Mouse (Mus musculus) left cerebral cortex, postnatal 36 days (tissue): ENCODE data around the gene Gm28308. TPM values are rescaled to one million over a fixed set of nuclear protein-coding genes. Genes with fewer than 3 reads are reported as not detected.

Experiments
- DNase-seq, 2 experiments: peaks; one replicate each; pipeline ENCODE4 v3.0.0; 2021 to 2022; ENCODE audit warnings: low spot score in 2 of 2, mixed read lengths in 1 of 2
- intact Hi-C: fragments of 180-260 bp; cut with DNase I; formaldehyde crosslinking; loops from one replicate; pipeline ENCODE4 v1.15.1; 2025
- total RNA-seq, 2 experiments: library from RNA; stranded (reverse); gene quantifications; 2 replicates each; pipeline ENCODE4 v1.2.3; 2021

Gene Gm28308
- total RNA-seq, 2 experiments from 2014 or later: not detected

DNA sequence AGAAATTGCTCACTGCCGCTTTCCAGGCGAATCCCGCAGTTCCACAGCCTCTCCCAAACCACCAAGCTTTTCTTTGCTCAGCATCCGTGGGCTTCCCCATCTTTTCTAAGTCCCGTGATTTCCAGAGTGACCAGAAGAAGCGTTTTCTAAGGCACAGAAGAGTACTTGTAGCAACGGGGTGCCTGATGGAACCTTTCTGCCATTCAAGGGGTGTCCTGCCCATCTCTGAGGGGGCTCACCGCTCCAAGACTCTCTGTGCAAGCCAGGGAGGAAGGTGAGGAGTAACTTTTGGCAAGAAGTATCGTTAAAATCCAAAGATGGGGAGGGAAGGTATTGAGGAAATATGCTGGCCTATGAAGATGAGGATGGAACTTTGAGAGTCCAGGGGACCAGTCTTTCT is 35.3 kb downstream of the Gm28308 start:
- DNase-seq: no peak
- intact Hi-C loops: no loop called here

DNA sequence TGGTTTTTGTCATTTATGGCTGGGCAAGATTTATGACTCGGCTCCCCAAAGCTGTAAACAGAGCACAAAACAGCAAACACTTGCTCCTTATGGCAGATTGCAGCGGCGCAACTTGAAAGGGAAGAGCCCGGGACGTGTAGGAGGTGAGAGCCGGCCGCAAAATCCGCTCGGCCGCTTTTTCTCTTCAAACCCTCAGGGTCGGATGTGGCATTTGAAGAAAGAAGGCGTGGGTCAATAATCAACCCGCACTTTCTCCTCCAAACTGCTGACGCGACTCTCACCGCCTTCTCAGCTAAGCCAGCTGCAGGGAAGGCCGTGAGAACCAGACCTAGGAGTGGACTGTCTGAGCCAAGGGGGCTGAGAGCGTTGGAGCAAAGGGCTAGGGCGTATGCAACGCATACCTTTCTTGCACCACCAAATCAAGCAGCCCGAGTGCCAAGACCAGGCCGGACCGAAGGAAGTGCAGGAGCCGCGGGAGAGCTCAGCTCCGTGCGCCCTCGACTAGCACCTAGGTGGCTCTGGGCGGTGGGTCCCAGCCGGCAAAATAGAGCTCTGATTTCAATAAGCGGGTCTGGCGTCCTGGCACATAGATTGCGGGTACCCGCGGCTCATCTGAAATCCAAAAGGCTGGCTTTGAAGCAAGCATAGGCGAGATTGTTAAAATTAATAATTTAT is 35.9 kb downstream of the Gm28308 start, which contains the start of gene 5730596B20Rik:
Gene 5730596B20Rik, plus strand, starts transcription at position 438 of the 675 bp plus-strand sequence.
- intact Hi-C loops: no loop called here

DNA sequence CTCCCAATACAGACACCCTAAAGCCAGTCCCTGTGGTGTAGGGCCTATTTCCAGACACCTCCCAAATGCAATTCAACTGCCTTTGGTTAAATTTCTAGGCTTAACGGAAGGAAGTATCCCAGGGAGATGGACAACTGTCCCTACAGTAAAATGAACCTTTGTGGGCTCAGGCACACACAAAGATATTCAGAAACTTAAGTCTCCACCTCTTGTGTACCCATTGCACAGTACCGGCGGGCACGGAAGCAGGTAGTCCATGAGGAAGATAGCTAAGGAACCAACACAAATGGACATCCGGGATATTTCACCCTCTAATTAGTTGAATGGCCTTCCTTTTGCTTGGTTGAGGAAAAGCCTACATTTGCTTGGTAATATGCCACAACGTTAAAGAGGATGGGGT is 36.7 kb downstream of the Gm28308 start:
- DNase-seq: no peak
- intact Hi-C loops: no loop called here

More for the DNA sequence above, 35.9 kb downstream of the Gm28308 start, which contains the start of gene 5730596B20Rik:
- DNase-seq: no peak

DNA sequence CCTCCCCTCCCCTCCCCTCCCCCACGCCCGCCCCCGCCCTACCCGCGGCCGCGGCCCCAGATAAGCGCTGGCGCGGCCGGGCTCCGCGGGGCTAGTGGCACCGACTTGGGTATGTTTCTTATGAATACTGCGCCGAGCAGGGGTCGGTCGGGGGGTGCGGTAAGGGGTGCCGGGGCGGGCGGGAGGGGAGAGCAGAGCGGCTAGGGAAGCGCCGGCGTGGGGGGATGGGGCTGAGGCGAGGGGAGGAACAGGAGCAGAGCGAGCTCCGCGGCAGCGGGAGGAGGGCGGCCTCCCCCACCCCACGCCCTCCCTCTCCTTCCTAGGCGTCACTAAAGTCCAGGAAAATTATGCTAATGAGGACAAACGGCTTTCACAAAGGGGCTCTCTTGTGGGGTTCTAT is 37.3 kb downstream of the Gm28308 start:
- intact Hi-C loops: no loop called here

DNA sequence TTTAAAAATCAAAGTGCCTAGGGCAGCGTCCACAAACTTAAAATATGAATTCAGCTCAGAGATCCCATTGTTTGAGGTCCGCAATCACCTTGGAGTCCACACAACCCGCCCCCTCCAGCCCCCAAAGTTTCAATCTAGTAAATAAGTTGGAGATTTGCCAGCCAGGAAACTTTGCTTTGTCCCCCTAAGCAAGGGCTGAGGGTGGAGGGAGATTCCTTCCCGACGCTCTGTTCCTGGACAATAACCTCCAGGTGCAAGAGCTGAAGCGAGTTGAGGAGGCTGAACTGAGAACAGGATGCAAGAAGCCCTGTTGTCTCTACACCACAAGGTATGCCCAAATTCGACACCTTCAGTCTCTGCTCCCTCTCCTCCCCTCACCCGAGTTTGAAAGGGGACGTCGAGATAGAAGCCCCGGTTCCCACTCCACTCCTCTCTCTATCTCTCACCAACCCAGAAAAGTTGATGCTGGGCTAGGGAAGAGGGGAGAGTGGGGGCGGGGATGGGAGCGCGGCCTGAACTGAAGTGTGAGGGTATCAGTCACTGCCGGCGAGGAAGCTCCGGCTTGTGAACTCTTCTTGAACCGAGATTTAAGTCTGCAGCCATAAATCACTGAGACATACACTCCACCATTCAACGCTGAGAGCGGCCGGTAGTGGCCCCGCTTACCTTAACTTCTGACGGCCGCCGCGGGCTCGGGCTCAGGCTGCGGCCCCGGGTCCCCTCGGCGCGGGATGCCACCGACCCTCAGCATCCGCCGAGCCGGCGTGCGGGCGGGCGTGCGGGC is 38.0 kb downstream of the Gm28308 start:
- intact Hi-C loops: no loop called here
- no peak for DNase-seq

More for the DNA sequence above, 37.3 kb downstream of the Gm28308 start:
- DNase-seq: no peak

DNA sequence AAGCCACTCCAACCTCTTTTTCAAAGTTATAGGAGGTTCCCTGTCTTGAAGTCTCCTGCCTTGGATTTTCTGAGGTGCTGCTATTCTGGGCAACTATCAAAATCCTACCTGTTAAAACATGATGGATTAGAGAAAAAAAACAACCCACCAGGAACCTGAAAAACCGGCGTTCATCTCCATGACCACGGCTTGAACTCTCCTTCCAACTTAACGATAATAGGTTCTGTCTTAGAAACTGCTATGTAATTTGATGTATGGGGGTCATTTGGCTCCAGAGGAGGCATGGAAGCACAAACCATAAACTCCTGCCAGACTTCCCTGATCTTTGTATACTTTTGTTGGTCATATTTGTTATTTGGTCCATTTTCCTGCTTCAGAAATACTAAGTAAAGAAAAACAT is 39.5 kb downstream of the Gm28308 start:
- intact Hi-C loops: no loop called here
- no peak for DNase-seq

DNA sequence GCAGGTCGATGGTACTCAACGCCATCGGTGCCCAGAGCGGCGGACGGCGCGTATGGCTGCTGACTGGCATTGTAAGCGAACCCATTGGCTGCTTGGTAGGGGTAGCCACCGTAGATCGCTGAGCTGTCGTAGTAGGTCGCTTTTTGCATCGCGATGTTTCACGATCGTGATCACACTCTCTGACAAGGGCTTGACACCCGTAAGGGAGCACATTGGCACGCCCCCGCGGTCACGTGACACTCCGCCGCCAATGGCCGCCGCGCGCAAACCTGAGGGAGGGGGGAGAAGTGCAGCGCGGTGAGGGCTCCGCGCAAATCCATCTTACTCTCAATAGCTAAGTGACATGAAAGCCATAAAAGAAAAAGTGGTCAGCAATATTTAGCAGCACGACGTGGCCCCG is 40.6 kb downstream of the Gm28308 start:
- intact Hi-C loops: no loop called here
- DNase-seq: no peak

DNA sequence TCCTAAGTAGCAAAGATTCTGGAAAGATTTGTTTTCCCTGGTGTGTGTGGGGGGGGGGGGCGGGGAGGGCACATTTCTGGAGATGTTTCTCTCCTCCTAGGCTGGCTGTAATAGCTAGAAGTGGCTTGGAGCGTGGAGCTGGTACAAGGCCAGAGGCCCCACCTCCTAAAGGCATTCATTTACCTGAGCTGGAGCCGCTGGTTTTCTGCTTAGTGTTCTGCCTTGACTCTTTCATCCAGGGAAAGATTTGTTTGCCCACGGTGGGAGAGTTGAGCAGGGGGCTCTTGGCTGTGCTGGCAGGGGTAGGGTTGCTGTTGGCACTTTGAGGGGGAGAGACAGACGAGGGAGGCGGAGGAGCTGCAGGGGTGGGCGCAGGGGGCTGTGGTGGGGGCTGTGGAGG is 41.2 kb downstream of the Gm28308 start:
- intact Hi-C loops: no loop called here

DNA sequence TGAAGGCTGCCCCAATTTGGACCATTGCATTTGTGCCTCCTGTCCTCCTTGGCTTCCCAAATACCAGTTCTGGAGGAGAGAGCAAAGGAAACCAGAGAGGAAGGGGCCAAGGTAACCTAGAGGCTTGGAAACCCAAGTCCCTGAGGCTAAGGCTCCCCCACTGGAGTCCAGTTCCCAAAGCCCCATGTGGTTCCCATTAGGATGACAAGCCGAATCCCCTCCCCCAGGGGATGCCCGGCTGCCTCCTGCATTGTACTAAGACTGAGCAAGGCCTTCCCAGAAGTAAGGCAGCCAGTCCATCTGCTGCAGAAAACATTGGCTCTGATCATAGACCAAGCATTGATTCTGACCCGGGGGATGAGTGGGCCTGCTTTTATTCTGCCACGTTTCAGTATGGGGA is 41.8 kb downstream of the Gm28308 start:
- no peak for DNase-seq
- intact Hi-C loops: no loop called here

More for the DNA sequence above, 41.2 kb downstream of the Gm28308 start:
- DNase-seq: no peak

DNA sequence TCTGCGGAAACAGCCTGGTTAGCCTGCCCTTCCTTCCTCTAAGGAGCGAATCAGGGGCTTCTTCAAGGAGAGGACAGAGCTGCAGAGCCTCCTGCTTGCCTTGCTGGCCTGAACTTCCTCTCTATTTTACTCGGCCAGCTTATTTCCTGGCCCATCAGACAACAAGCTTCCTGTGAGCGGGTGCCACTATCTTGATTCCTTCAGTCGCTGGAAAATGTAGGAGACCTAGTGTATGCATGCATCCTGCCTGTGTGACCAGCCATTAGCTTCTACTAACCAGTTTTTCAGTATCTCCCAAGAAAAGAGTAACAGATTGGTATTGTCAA is 42.3 kb downstream of the Gm28308 start:
- intact Hi-C loops: no loop called here
- DNase-seq: no peak

DNA sequence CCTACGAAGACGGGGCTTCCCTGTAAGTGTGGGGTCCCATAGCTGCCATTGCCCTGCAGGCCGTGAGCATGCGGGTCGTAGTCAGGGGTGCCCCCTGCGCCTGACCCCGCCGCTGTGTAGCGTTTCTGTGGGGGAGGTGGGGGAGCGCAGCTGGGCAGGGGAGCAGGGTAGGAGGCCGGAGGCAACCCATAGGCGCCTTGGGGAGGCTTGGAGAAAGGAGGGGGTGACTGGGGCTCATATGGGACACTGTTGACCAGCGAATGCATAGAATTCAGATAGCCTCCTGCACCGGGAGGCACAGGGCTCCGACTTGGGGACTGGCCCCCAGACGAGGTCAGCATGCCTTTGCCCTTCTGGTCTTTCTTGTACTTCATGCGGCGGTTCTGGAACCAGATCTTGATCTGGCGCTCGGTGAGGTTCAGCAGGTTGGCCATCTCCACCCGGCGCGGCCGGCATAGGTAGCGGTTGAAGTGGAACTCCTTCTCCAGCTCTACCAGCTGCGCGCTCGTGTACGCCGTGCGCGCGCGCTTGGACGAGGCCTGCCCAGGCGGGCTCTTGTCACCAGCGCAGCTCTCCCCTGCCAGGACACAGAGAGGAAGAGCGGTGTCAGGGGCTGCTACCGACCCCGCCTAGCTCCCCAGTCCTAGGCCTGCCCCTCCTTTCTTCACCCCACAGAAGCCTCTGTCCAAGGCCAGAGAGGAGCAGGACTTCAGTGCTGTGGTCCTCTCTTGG is 42.8 kb downstream of the Gm28308 start:
- intact Hi-C loops: no loop called here

DNA sequence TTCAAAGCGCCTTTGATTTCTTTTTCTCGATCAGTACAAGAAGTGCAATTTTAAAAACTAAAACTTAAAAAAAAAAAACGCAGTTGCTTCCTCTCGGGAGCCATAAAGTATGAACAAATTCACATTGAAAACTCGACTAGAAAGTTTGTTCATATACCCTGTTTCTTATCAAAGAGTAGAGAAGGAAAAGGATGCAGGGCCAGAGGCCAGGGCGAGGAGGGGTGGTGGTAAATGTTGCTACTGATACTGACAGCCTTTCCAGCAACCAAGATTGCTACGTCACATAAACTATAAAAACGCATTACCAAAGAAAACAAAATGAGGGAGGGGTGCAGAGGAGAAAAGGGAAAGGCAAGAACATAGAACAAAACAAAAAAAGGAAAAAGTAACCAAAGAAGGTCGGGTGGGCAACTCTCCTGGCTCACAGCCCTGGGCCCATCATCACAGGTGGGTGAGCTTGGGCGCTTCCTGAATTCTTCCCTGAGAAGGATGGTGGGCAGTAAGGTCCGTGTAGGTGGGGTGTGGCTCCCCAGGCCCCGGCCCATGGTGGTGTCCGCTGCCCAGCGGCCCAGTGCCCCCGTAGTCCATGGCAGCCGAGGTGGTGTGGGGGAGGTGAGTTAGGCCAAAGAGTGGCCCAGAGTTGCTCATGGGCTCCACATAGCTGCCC is 43.5 kb downstream of the Gm28308 start:
- intact Hi-C loops: loop anchor here (5.0 kb wide), 1 partner anchor 33 kb away; the partner anchor contains the start of gene Hoxa5
- DNase-seq: no peak

More for the DNA sequence above, 42.8 kb downstream of the Gm28308 start:
- DNase-seq: no peak

DNA sequence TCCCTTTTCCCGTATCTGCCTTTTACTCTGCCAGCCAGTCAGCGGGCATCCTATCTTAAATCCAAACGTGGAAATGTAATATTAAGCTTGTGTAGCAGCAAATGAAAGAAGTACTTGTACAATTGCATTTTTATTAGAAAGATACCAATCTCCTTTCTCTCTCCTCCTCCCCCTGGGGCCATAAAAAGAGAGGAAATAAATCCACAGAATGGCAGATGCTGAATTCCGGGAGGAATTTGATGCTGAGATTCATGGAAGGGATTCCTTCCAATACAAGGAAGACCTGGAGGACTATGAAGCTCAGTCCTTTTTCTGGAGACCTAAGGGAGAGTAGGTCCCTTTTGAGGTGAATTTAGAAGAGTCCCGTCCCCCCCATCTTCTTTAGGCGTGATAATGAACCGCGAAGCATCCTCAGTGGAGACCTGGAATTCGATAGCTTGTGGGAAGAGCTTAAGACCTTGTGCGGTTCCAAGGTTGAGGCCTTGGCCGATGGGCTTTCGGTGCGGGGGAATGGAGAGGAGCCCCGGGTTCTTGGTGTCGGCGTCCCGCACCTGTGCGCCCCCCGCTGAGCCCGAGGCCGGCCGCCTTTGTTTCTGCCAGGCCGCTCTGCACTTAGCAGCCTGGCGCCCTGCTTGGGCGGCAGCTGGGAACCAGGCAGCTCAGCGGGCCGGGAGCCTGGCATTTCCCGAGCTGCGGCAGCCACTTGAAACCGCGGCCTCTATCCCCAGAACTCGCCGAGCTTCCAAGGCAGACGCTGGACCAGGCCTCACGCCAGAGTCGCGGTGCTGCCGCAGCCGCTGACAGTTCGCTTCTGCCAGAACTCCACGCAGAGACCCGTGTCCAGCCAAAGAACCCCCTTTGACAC is 44.7 kb downstream of the Gm28308 start:
- DNase-seq: no peak
- intact Hi-C loops: loop anchor here (5.0 kb wide), 1 partner anchor 34 kb away; the partner anchor contains the start of gene Hoxa5

DNA sequence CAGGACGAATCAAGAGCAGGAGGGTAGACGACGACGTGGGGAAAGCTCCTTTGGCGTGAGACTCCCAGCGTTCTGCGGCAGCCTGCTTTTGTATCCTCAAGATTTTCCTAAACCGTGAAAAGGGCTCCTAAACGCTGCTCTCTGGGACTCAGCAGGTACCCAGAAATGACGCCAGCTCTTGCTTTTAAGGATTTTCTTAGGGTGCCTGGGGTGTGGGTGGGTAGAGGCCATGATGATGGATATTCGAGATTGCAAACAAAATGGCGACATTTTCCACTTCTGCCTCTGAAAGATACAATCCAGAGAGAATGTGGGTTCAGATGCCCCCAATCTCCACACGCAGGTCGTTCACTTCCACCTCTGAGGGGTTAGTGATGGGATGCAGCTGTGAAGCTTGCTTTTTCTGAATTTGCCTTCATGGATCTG is 45.4 kb downstream of the Gm28308 start:
- intact Hi-C loops: loop anchor here (5.0 kb wide), 1 partner anchor 35 kb away; the partner anchor contains the start of gene Hoxa5
- no peak for DNase-seq

DNA sequence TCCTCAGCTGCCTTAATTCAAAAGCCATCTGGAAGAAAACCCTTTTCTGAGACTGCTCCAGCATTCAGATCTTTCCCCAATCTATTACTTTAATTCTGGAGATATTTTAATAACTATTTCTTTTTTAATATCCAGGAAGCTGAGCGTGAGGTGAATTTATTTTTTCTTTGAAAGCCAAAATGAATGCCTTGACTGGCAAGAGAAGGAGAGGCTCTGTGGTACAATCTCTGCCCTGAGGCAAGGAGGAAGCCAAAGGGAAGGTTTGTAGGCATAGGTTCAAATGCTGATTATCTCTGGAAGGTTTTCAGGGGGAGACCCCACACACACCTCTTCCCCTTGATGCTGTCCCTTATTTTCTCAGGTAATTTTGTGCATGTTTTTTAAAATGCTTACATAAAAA is 46.0 kb downstream of the Gm28308 start:
- intact Hi-C loops: loop anchor here (5.0 kb wide), 1 partner anchor 35 kb away; the partner anchor contains the start of gene Hoxa5

DNA sequence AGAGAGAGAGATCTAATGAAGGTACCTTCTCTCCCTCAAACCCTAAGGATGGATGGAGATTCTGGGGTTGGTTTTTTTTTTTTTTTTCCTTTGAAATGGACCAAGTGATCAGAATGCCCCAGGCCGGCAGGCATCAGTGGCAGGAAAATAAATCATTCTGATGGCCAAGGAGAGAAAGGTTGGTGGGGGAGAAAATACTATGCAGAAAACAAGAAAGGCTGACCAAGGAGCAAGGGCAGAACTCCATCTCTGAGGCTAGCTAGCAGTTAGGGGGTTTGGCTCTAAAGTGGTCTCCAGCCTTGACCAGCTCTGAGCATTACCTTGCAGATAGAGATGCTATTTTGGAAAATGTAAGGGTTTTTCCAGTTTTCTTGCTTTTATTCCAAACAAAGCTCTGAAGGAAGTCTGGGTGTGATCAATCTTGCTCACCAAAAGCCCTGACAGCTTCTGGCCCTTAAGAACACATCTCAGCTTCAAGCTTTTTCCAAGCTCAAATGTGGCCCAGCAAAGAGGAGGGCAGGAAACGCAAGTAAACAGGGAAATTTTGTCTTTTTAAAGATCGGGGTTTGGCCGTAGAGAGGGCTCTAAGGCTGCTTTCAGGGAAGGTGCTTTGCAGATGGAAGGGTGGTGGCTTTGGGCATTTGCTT is 46.6 kb downstream of the Gm28308 start:
- intact Hi-C loops: loop anchor here (5.0 kb wide), 1 partner anchor 36 kb away; the partner anchor contains the start of gene Hoxa5
- no peak for DNase-seq

More for the DNA sequence above, 46.0 kb downstream of the Gm28308 start:
- no peak for DNase-seq

DNA sequence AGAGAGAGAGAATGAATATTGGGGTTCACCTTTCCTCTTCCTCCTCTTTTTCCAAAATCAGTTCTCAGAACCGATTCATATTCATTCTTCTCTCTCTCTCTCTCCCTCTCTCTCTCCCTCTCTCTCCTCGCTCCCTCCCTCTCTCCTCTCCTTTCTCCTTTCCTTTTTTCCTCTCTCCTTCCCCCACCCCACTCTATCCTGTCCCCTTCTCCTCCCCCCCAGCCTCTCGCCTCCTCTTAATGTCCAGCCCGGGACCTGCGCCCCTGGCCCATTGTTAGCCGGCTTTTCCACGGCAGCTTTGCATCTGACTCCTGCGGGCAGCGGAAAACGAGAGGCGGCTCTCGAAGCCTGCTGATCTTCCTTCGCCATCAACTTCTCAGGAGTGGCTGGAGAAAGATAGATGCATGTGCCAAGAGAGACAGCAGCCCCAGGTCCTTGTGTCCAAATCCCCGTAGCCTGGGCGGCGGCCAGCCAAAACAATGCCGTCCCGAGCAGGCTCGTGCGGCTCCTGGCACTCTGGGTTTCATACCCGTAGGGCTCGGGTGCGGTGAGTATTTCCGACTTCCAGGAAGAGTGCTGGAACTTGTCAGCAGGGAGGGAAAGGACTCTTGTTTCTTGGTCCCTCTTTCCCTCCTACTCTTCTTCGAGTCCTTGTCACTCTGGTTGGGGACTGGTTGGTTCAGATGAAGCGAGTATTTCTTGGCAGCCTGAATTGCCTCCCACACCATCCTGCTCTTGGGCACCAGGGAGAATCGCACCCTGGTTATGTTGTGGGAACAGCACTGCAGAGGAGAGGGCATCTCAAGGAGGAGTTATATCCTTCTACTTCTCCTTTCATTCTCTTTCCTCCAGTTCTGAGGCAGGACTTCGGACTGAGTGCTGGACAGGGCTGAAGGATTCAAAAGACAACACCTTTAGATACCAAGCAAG is 47.4 kb downstream of the Gm28308 start:
- intact Hi-C loops: loop anchor here (5.0 kb wide), 1 partner anchor 37 kb away; the partner anchor contains the start of gene Hoxa5
- no peak for DNase-seq
